Mouse (Mus musculus): Measurements from ENCODE around the gene Yaf2. TPM values are rescaled to one million over a fixed set of nuclear protein-coding genes. Genes with fewer than 3 reads are reported as not detected.

Gene Yaf2
- total RNA-seq (2023): 18.5 TPM

GRCm38 (mm10) chr15:93336925-93337761, at the start of gene Yaf2:
Yaf2 (minus strand) TSS chr15:93336935.

DNA sequence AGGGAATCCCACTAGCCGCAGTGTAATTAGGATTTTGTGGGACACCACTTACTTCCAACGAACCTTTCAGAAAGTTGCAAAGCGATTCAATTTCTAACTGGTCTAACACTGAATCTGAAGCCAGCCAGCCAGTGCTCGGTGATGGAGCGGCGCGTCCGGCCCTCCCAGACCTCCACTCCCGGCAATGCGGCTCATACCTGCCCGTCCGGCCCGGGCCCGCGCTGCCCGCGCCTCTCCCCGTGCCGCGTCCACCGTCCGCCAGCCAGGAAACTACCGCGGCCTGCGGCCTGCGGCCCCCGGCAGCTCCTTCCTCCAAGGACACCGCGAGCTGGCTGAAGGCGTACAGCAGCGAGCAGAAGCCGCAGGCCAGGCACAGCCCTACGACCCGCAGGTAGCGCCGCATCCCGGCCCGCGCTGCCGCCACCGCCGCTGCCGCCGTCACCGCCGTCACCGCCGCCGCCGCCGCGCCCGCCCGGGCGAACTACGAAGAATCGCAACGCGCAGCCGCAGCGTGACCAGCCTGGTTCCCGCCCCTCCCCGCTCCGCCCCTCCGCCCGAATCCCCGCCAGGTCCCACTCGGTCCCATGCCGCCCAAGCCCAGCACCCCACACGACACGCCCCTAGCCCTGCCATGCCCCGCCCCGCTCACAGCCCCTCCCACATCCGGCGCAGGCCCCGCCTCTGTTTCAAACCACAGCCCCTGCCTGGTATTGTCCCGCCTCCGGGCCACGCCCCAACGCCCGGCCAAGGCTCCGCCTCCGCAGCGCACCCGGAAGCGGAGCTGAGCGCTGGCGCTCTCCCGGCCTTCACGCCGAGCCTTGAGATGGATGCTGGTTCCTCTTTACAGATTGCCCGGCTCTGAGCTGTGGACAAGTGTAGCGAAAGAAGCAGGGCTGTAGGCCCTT, 61.8 kb downstream of the Yaf2 start, which contains the start of gene Gxylt1:
Gene Gxylt1, minus strand, starts transcription at position 501 of the 905 bp plus-strand sequence.

Other genes starting within 250 kb of the Yaf2 start
- gene Gxylt1, start 61.8 kb downstream of the Yaf2 start, total RNA-seq (2023): 29.5 TPM
- gene Zcrb1, start 61.4 kb upstream of the Yaf2 start, total RNA-seq (2023): 78.3 TPM
- gene Pphln1, start 61.4 kb upstream of the Yaf2 start, total RNA-seq (2023): 46.5 TPM